Comparison of ENCODE assay signal across 25 mouse cellular contexts in the genomic region with DNA sequence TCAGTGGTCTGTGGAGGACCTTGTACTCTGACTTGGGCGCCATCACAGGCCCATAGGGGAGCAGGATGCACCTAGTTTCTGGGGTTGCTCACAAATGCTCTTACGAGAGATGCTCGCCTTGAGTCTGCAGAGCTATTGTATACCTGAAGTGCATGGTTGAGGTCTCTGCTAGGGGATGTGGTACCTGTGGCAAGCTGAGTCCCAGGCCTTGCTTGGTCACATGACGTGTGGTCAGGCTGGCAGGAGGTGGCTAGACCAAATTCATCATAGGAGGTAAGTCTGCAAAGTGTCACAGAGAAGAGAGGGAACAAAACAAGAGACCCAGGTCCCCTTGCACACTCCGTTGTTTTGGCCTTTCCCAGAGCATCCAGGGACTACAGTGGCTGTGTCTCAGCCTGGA. TPM values are rescaled to one million over a fixed set of nuclear protein-coding genes. Genes with fewer than 3 reads are reported as not detected.
"Had no signal": no experiment of that assay in that cellular context is flagged by ENCODE, and none has a peak within 500 bp of the region (broad histone marks: within the 10 kb centered on the region; RNA-seq: fewer than 3 reads in every experiment).

No protein-coding gene starts in this region.

- DNase-seq: gastrocnemius, postnatal 14 days; gastrocnemius, postnatal 36 days; heart, adult 18-20 months; heart, postnatal 10 days; heart, postnatal 4 days; kidney, adult 11 months; kidney, adult 2 months; kidney, adult 9 months; kidney, postnatal 14 days; kidney, postnatal 36 days; layer of hippocampus, adult 9-11 months; layer of hippocampus, postnatal 36 days; left cerebral cortex, postnatal 4 days had no signal

RNA-seq across cellular contexts. Expression of gene Cd7, which starts 19.7 kb away (rescaled TPM):
- total RNA-seq: gastrocnemius, adult 18-20 months; gastrocnemius, adult 8-10 months; gastrocnemius, postnatal 14 days; gastrocnemius, postnatal 36 days; layer of hippocampus, adult 18-20 months; layer of hippocampus, adult 8-10 months; layer of hippocampus, postnatal 14 days; layer of hippocampus, postnatal 36 days; left cerebral cortex, postnatal 10 days; left cerebral cortex, postnatal 4 days had no signal

RNA-seq across cellular contexts. Expression of gene Sectm1b, which starts 43.9 kb away (rescaled TPM):
- total RNA-seq: gastrocnemius, adult 18-20 months; gastrocnemius, adult 8-10 months; gastrocnemius, postnatal 14 days; gastrocnemius, postnatal 36 days; heart, adult 18-20 months; heart, adult 8-10 months; heart, postnatal 10 days; heart, postnatal 25 days; heart, postnatal 4 days; layer of hippocampus, adult 18-20 months; layer of hippocampus, adult 8-10 months; layer of hippocampus, postnatal 14 days; layer of hippocampus, postnatal 36 days; left cerebral cortex, adult 18-20 months; left cerebral cortex, adult 8-10 months; left cerebral cortex, postnatal 10 days; left cerebral cortex, postnatal 25 days; left cerebral cortex, postnatal 4 days; liver, adult 2 months had no signal
